Mouse (Mus musculus) brain, embryonic 14.5 days (tissue): Measurements from ENCODE around the gene Cd68.

Source experiments
- CTCF ChIP-seq: fragments of 200-500 bp; IDR thresholded peaks from 2 replicates; pipeline ENCODE4 v1.5.1; 2012; ENCODE audit warnings: inconsistent platforms, mild to moderate bottlenecking, moderate library complexity, borderline replicate concordance; ENCODE audit not compliant: insufficient read depth, insufficient read length; ENCODE audit errors: extremely low read depth
- POLR2A ChIP-seq: fragments of 200-500 bp; IDR thresholded peaks from 2 replicates; pipeline ENCODE4 v1.6.1; 2012; ENCODE audit warnings: mild to moderate bottlenecking, inconsistent platforms, borderline replicate concordance; ENCODE audit not compliant: poor library complexity, insufficient read depth, insufficient read length, severe bottlenecking; ENCODE audit errors: extremely low read depth

DNA sequence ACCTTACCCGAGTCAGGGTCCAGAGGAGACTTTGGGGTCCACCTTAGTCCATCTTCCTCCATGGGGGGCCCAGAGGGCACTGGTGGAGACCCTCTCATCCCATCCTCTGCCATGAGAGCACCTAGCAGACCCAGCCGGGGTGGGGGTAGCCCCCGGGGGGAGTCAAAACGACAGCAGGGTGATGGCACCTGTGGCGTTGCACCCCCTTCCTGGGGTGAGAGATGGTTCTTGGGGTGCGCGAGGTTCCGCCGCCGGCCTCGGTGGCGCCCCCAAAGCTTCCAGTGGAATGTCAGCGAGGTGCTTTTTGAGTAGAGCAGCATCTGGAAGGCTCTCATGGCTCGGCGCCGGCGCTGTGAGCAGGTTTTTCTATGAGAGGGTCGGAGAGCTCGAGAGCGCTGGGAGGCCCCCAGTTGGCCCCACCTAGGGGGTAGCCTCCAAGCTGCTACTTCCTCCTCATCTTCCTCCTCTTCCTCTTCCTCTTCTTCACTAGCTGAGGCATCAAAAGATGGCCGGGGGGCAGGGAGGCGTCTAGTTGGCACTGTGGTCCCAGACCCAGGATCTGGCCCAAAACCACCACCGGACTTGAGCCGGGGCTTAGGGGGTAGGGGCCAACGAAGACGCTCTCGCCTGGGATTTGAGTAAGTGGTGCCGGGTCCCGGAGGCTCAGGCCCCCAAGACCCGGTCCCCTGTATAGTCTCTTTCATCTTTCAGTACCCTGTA lies 14.3 kb upstream of the Cd68 start:
- TF ChIP-seq POLR2A (no peak), CTCF (no peak)
